16 mouse cellular contexts compared by ENCODE assay signal in the genomic region with DNA sequence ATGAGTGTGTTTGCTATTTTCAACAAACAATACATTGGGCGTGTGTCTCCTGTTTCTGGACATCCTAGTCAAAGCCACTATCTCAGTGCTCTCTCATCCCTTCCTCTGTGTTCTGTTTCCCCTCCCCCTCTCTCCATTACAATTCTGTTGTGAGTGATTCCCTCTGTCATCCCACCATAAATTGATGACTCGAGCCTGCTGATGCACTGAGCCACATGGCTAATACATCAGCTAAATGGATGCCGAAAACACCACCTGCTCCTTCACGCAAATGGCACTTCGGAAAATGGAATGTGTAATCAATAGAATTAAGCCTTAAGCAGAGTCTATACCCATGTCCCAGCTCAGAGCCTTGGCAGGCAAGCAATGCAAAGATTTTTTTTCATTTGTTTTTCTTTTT.
DNase-seq lines count a peak whose midpoint lies in the region; ATAC-seq and TF ChIP-seq lines count a peak whose summit lies in the region.
"Had no signal": no experiment of that assay in that cellular context is flagged by ENCODE, and none has a peak within 500 bp of the region (broad histone marks: within the 10 kb centered on the region; RNA-seq: fewer than 3 reads in every experiment).

No protein-coding gene starts in this region.

- no peak for TF ChIP-seq CTCF in midbrain, postnatal 0 days (IDR thresholded peaks at IDR 0.05)
- no peak for TF ChIP-seq CTCF in kidney, adult 2 months (conservative IDR thresholded peaks at IDR 0.05; ENCODE audit: insufficient read depth, insufficient read length, low read depth, low read length)

- H3K4me2 ChIP-seq in forebrain, embryonic 14.5 days (ENCODE audit: low read length): no peak overlapping the region
- H3K4me2 ChIP-seq in hindbrain, embryonic 13.5 days: no peak overlapping the region
- H3K4me2 ChIP-seq in midbrain, postnatal 0 days (ENCODE audit: low read depth, low read length, poor library complexity, severe bottlenecking): no peak overlapping the region
- H3K4me2 ChIP-seq: embryonic facial prominence, embryonic 13.5 days; heart, embryonic 11.5 days; intestine, embryonic 15.5 days; limb, embryonic 13.5 days had no signal

- H3K27ac ChIP-seq in forebrain, embryonic 14.5 days (ENCODE audit: low read depth, low read length): no peak overlapping the region
- peak overlapping the region; percentile 30; the same call in 1 of the 2 replicates for H3K27ac ChIP-seq in hindbrain, embryonic 13.5 days
- no peak overlapping the region for H3K27ac ChIP-seq in midbrain, postnatal 0 days (ENCODE audit: low read depth, low read length)
- no peak overlapping the region for H3K27ac ChIP-seq in kidney, adult 2 months (ENCODE audit: insufficient read depth, low read depth, low read length)
- H3K27ac ChIP-seq: embryonic facial prominence, embryonic 13.5 days; intestine, embryonic 15.5 days; layer of hippocampus, adult 2 months; limb, embryonic 13.5 days; liver, embryonic 14.5 days had no signal

- H3K4me1 ChIP-seq in forebrain, embryonic 14.5 days (ENCODE audit: control insufficient read depth, insufficient read depth, low read length): no peaks in the 10 kb centered on the region
- H3K4me1 ChIP-seq in hindbrain, embryonic 13.5 days (replicated peaks): peaks cover 16% of the 10 kb centered on the region
- no peaks in the 10 kb centered on the region for H3K4me1 ChIP-seq in midbrain, postnatal 0 days (ENCODE audit: insufficient read depth, low read length)
- H3K4me1 ChIP-seq in kidney, adult 2 months (ENCODE audit: control insufficient read depth, insufficient read depth, low read length): no peaks in the 10 kb centered on the region
- H3K4me1 ChIP-seq: embryonic facial prominence, embryonic 13.5 days; intestine, embryonic 15.5 days; limb, embryonic 13.5 days had no signal

- no peak overlapping the region for H3K9ac ChIP-seq in forebrain, embryonic 14.5 days (ENCODE audit: low read length)
- no peak overlapping the region for H3K9ac ChIP-seq in hindbrain, embryonic 13.5 days
- H3K9ac ChIP-seq in midbrain, postnatal 0 days (replicated peaks; ENCODE audit: low read length, poor library complexity, severe bottlenecking): no peak overlapping the region
- H3K9ac ChIP-seq: embryonic facial prominence, embryonic 13.5 days; intestine, embryonic 15.5 days; limb, embryonic 13.5 days; liver, embryonic 14.5 days had no signal

- TF ChIP-seq POLR2A in kidney, adult 2 months (IDR thresholded peaks at IDR 0.05; ENCODE audit: low read depth, low read length): no peak

- H3K4me3 ChIP-seq in forebrain, embryonic 14.5 days (ENCODE audit: low read depth, low read length): no peak overlapping the region
- H3K4me3 ChIP-seq in hindbrain, embryonic 13.5 days: no peak overlapping the region
- H3K4me3 ChIP-seq in midbrain, postnatal 0 days (ENCODE audit: low read depth, low read length): no peak overlapping the region
- no peak overlapping the region for H3K4me3 ChIP-seq in kidney, adult 2 months (ENCODE audit: insufficient read depth, low read depth, low read length)
- H3K4me3 ChIP-seq: embryonic facial prominence, embryonic 13.5 days; intestine, embryonic 15.5 days; layer of hippocampus, adult 2 months; limb, embryonic 13.5 days had no signal

- H3K9me3 ChIP-seq in forebrain, embryonic 14.5 days (replicated peaks; ENCODE audit: control insufficient read depth, low read length): no peaks in the 10 kb centered on the region
- H3K9me3 ChIP-seq in hindbrain, embryonic 13.5 days: no peaks in the 10 kb centered on the region
- no peaks in the 10 kb centered on the region for H3K9me3 ChIP-seq in midbrain, postnatal 0 days (ENCODE audit: low read length)
- H3K9me3 ChIP-seq: embryonic facial prominence, embryonic 13.5 days; intestine, embryonic 15.5 days; limb, embryonic 13.5 days had no signal

- no peaks in the 10 kb centered on the region for H3K36me3 ChIP-seq in forebrain, embryonic 14.5 days (ENCODE audit: control insufficient read depth, insufficient read depth, low read length)
- no peaks in the 10 kb centered on the region for H3K36me3 ChIP-seq in hindbrain, embryonic 13.5 days
- no peaks in the 10 kb centered on the region for H3K36me3 ChIP-seq in midbrain, postnatal 0 days (ENCODE audit: insufficient read depth, low read length)
- no peaks in the 10 kb centered on the region for H3K36me3 ChIP-seq in kidney, adult 2 months (ENCODE audit: control insufficient read depth, insufficient read depth, low read length)
- H3K36me3 ChIP-seq: embryonic facial prominence, embryonic 13.5 days; intestine, embryonic 15.5 days; limb, embryonic 13.5 days had no signal

- DNase-seq in layer of hippocampus, postnatal 14 days (ENCODE audit: low spot score in 2 of 2): peak; percentile 7 to 10
- no peak for DNase-seq in layer of hippocampus, adult 9-11 months
- peak; percentile 44 for DNase-seq in forebrain, embryonic 14.5 days (ENCODE audit: low spot score)
- DNase-seq in midbrain, postnatal 0 days (ENCODE audit: low spot score): peak; percentile 13
- no peak for DNase-seq in cerebellum, adult 8-10 months
- no peak for DNase-seq in right cerebral cortex, postnatal 14 days
- no peak for DNase-seq in kidney, adult 2 months
- DNase-seq: cerebellum, postnatal 10 days; heart, postnatal 14 days had no signal

- H3K27me3 ChIP-seq in forebrain, embryonic 14.5 days (replicated peaks; ENCODE audit: control insufficient read depth, insufficient read depth, low read length): no peaks in the 10 kb centered on the region
- H3K27me3 ChIP-seq in hindbrain, embryonic 13.5 days: no peaks in the 10 kb centered on the region
- H3K27me3 ChIP-seq in midbrain, postnatal 0 days (ENCODE audit: insufficient read depth, low read length): no peaks in the 10 kb centered on the region
- no peaks in the 10 kb centered on the region for H3K27me3 ChIP-seq in kidney, adult 2 months (replicated peaks; ENCODE audit: control insufficient read depth, insufficient read depth, low read length)
- H3K27me3 ChIP-seq: embryonic facial prominence, embryonic 13.5 days; intestine, embryonic 15.5 days; limb, embryonic 13.5 days had no signal

- WGBS in forebrain, embryonic 14.5 days: 69% methylated on average over 5 of the region's 5 CpGs
- WGBS in hindbrain, embryonic 13.5 days: 42% methylated on average over 5 of the region's 5 CpGs
- 79% methylated on average over 5 of the region's 5 CpGs for WGBS in midbrain, postnatal 0 days
- 84% methylated on average over 5 of the region's 5 CpGs for WGBS in kidney, adult 2 months

- ATAC-seq in forebrain, embryonic 14.5 days: peak; percentile 58; the same call in 1 of the 2 replicates
- peak; percentile 91 for ATAC-seq in hindbrain, embryonic 13.5 days (ENCODE audit: low FRiP score)
- ATAC-seq in midbrain, postnatal 0 days (ENCODE audit: low FRiP score): no peak
- ATAC-seq: intestine, embryonic 15.5 days had no signal

Comparison
In these comparisons a context has a peak if more than half of its experiments do, and no peak if none do; other contexts are left out.
1. DNase-seq: peak in layer of hippocampus, postnatal 14 days (2 of 2), forebrain, embryonic 14.5 days (single experiment) and midbrain, postnatal 0 days (single experiment); none in layer of hippocampus, adult 9-11 months (single experiment), cerebellum, adult 8-10 months (single experiment), right cerebral cortex, postnatal 14 days (single experiment) and kidney, adult 2 months (single experiment).